Mouse (Mus musculus): ENCODE results near the gene Ccdc172. TPM values are rescaled to one million over a fixed set of nuclear protein-coding genes. Genes with fewer than 3 reads are reported as not detected.

The Ccdc172 gene
- polyA plus RNA-seq, 1 experiment: not detected

GRCm38 (mm10) chr19:58533077-58533476 lies 21.3 kb downstream of the Ccdc172 start:
- Histone ChIP-seq H3K36me3 (ENCODE audit: control insufficient read depth, insufficient read depth, low read length) (no peaks in the 10 kb centered on the region), H3K27me3 (ENCODE audit: control insufficient read depth, insufficient read depth, low read length) (no peaks in the 10 kb centered on the region), H3K4me3 (ENCODE audit: extremely low read depth, insufficient read depth, insufficient read length) (no peak overlapping the region), H3K27ac (ENCODE audit: insufficient read depth, low read length) (no peak overlapping the region), H3K4me1 (ENCODE audit: control insufficient read depth, insufficient read depth, insufficient read length) (no peaks in the 10 kb centered on the region)
- no peak for DNase-seq (ENCODE audit: low read depth in 1 of 2, low spot score in 2 of 2)
- TF ChIP-seq POLR2A (IDR thresholded peaks at IDR 0.05; ENCODE audit: low read depth, low read length): no peak
- no peak for TF ChIP-seq CTCF (IDR thresholded peaks at IDR 0.05; ENCODE audit: extremely low read depth, insufficient read depth, insufficient read length, insufficient replicate concordance)
- WGBS: 85% methylated on average over 3 of the region's 3 CpGs

- 93% methylated on average over 10 of the region's 10 CpGs for WGBS
Measured at GRCm38 (mm10) chr19:58536691-58537090, 24.9 kb downstream of the Ccdc172 start.

GRCm38 (mm10) chr19:58540396-58540795 lies 28.6 kb downstream of the Ccdc172 start:
- no peaks in the 10 kb centered on the region for H3K4me1 ChIP-seq (ENCODE audit: control insufficient read depth, insufficient read depth, insufficient read length)
- H3K27me3 ChIP-seq (ENCODE audit: control insufficient read depth, insufficient read depth, low read length): no peaks in the 10 kb centered on the region
- DNase-seq (ENCODE audit: low read depth in 1 of 2, low spot score in 2 of 2): no peak
- H3K27ac ChIP-seq (ENCODE audit: insufficient read depth, low read length): no peak overlapping the region
- WGBS: 21% methylated on average over 5 of the region's 5 CpGs
- no peak for TF ChIP-seq CTCF (IDR thresholded peaks at IDR 0.05; ENCODE audit: extremely low read depth, insufficient read depth, insufficient read length, insufficient replicate concordance)
- no peak overlapping the region for H3K4me3 ChIP-seq (ENCODE audit: extremely low read depth, insufficient read depth, insufficient read length)
- no peaks in the 10 kb centered on the region for H3K36me3 ChIP-seq (ENCODE audit: control insufficient read depth, insufficient read depth, low read length)

More at GRCm38 (mm10) chr19:58536691-58537090, 24.9 kb downstream of the Ccdc172 start:
- TF ChIP-seq POLR2A (IDR thresholded peaks at IDR 0.05; ENCODE audit: low read depth, low read length) (no peak), CTCF (IDR thresholded peaks at IDR 0.05; ENCODE audit: extremely low read depth, insufficient read depth, insufficient read length, insufficient replicate concordance) (no peak)
- Histone ChIP-seq H3K36me3 (ENCODE audit: control insufficient read depth, insufficient read depth, low read length) (no peaks in the 10 kb centered on the region), H3K4me1 (ENCODE audit: control insufficient read depth, insufficient read depth, insufficient read length) (no peaks in the 10 kb centered on the region), H3K27ac (ENCODE audit: insufficient read depth, low read length) (no peak overlapping the region), H3K27me3 (ENCODE audit: control insufficient read depth, insufficient read depth, low read length) (no peaks in the 10 kb centered on the region), H3K4me3 (ENCODE audit: extremely low read depth, insufficient read depth, insufficient read length) (no peak overlapping the region)
- DNase-seq (ENCODE audit: low read depth in 1 of 2, low spot score in 2 of 2): no peak

GRCm38 (mm10) chr19:58548367-58548766 lies 36.6 kb downstream of the Ccdc172 start:
- WGBS: 82% methylated on average over 4 of the region's 4 CpGs
- no peaks in the 10 kb centered on the region for H3K27me3 ChIP-seq (ENCODE audit: control insufficient read depth, insufficient read depth, low read length)

GRCm38 (mm10) chr19:58550489-58550888 lies 38.7 kb downstream of the Ccdc172 start:
- DNase-seq (ENCODE audit: low read depth in 1 of 2, low spot score in 2 of 2): no peak
- Histone ChIP-seq H3K27me3 (ENCODE audit: control insufficient read depth, insufficient read depth, low read length) (no peaks in the 10 kb centered on the region), H3K27ac (ENCODE audit: insufficient read depth, low read length) (no peak overlapping the region), H3K4me3 (ENCODE audit: extremely low read depth, insufficient read depth, insufficient read length) (no peak overlapping the region), H3K36me3 (ENCODE audit: control insufficient read depth, insufficient read depth, low read length) (no peaks in the 10 kb centered on the region), H3K4me1 (ENCODE audit: control insufficient read depth, insufficient read depth, insufficient read length) (no peaks in the 10 kb centered on the region)
- WGBS: 77% methylated on average over 1 of the region's 1 CpGs
- TF ChIP-seq POLR2A (IDR thresholded peaks at IDR 0.05; ENCODE audit: low read depth, low read length) (no peak), CTCF (IDR thresholded peaks at IDR 0.05; ENCODE audit: extremely low read depth, insufficient read depth, insufficient read length, insufficient replicate concordance) (no peak)

More at GRCm38 (mm10) chr19:58548367-58548766, 36.6 kb downstream of the Ccdc172 start:
- H3K27ac ChIP-seq (ENCODE audit: insufficient read depth, low read length): no peak overlapping the region
- DNase-seq (ENCODE audit: low read depth in 1 of 2, low spot score in 2 of 2): no peak
- TF ChIP-seq POLR2A (IDR thresholded peaks at IDR 0.05; ENCODE audit: low read depth, low read length): no peak
- no peak for TF ChIP-seq CTCF (IDR thresholded peaks at IDR 0.05; ENCODE audit: extremely low read depth, insufficient read depth, insufficient read length, insufficient replicate concordance)
- no peak overlapping the region for H3K4me3 ChIP-seq (ENCODE audit: extremely low read depth, insufficient read depth, insufficient read length)
- no peaks in the 10 kb centered on the region for H3K4me1 ChIP-seq (ENCODE audit: control insufficient read depth, insufficient read depth, insufficient read length)
- no peaks in the 10 kb centered on the region for H3K36me3 ChIP-seq (ENCODE audit: control insufficient read depth, insufficient read depth, low read length)

- H3K27ac ChIP-seq (ENCODE audit: insufficient read depth, low read length): no peak overlapping the region
- 84% methylated on average over 3 of the region's 3 CpGs for WGBS
- H3K27me3 ChIP-seq (ENCODE audit: control insufficient read depth, insufficient read depth, low read length): no peaks in the 10 kb centered on the region
- TF ChIP-seq POLR2A (IDR thresholded peaks at IDR 0.05; ENCODE audit: low read depth, low read length): no peak
- no peak for TF ChIP-seq CTCF (IDR thresholded peaks at IDR 0.05; ENCODE audit: extremely low read depth, insufficient read depth, insufficient read length, insufficient replicate concordance)
- H3K4me1 ChIP-seq (ENCODE audit: control insufficient read depth, insufficient read depth, insufficient read length): no peaks in the 10 kb centered on the region
- no peaks in the 10 kb centered on the region for H3K36me3 ChIP-seq (ENCODE audit: control insufficient read depth, insufficient read depth, low read length)
- no peak for DNase-seq (ENCODE audit: low read depth in 1 of 2, low spot score in 2 of 2)
- H3K4me3 ChIP-seq (ENCODE audit: extremely low read depth, insufficient read depth, insufficient read length): no peak overlapping the region
Measured at GRCm38 (mm10) chr19:58550916-58551315, 39.1 kb downstream of the Ccdc172 start.

GRCm38 (mm10) chr19:58554974-58555373 lies 43.2 kb downstream of the Ccdc172 start:
- TF ChIP-seq POLR2A (IDR thresholded peaks at IDR 0.05; ENCODE audit: low read depth, low read length) (no peak), CTCF (IDR thresholded peaks at IDR 0.05; ENCODE audit: extremely low read depth, insufficient read depth, insufficient read length, insufficient replicate concordance) (no peak)

More at GRCm38 (mm10) chr19:58554974-58555373, 43.2 kb downstream of the Ccdc172 start:
- no peak for DNase-seq (ENCODE audit: low read depth in 1 of 2, low spot score in 2 of 2)
- Histone ChIP-seq H3K4me1 (ENCODE audit: control insufficient read depth, insufficient read depth, insufficient read length) (no peaks in the 10 kb centered on the region), H3K4me3 (ENCODE audit: extremely low read depth, insufficient read depth, insufficient read length) (no peak overlapping the region), H3K27ac (ENCODE audit: insufficient read depth, low read length) (no peak overlapping the region), H3K27me3 (ENCODE audit: control insufficient read depth, insufficient read depth, low read length) (no peaks in the 10 kb centered on the region), H3K36me3 (ENCODE audit: control insufficient read depth, insufficient read depth, low read length) (no peaks in the 10 kb centered on the region)
- 85% methylated on average over 2 of the region's 2 CpGs for WGBS

Data from spleen, adult 2 months (tissue).